Mouse (Mus musculus) embryonic facial prominence, embryonic 13.5 days (tissue): ENCODE measurements around the gene 9130230L23Rik. TPM values are rescaled to one million over a fixed set of nuclear protein-coding genes. Genes with fewer than 3 reads are reported as not detected.

Experiments used
- microRNA-seq: library from miRNA; unstranded; fragments of <30 nt; microRNA quantifications from one replicate; pipeline ENCODE4, GENCODE M21; 2016
- polyA plus RNA-seq: library from polyadenylated mRNA; unstranded; fragments of >200 nt; fragmentation: Nextera tagmentation; extraction: Ambion mirVana; gene quantifications from 2 replicates; pipeline ENCODE4 v1.2.1, GENCODE M21; 2015

9130230L23Rik gene
- polyA plus RNA-seq, 1 experiment from 2014 or later, result not detected

Small RNAs within 50 kb of the gene (microRNA-seq; reads per million reads assigned to microRNA genes)
- gene Gm25952, result not detected

Other genes starting within 250 kb of the 9130230L23Rik start
- 33.5 and 34.2 TPM in 2 replicates for gene N4bp2, start 240.8 kb downstream of the 9130230L23Rik start, polyA plus RNA-seq
- 0.50 and 0.58 TPM in 2 replicates for gene Rhoh, start 143.1 kb downstream of the 9130230L23Rik start, polyA plus RNA-seq
- gene Chrna9, start 69.4 kb downstream of the 9130230L23Rik start, polyA plus RNA-seq, result 0.37 TPM in 1 of 2 replicates, not detected in the other
- 6.8 and 11.3 TPM in 2 replicates for gene Rbm47, start 168.8 kb upstream of the 9130230L23Rik start, polyA plus RNA-seq